Mouse (Mus musculus) monocyte, adult 5-6 weeks (primary cell): ENCODE data around the gene Robo1. TPM values are rescaled to one million over a fixed set of nuclear protein-coding genes. Genes with fewer than 3 reads are reported as not detected.

Experiments
- ATAC-seq: fragments of 153-309, 156-312 bp; replicated peaks from 2 replicates; pipeline ENCODE4 v1.8.0; 2017; ENCODE audit warnings: mild to moderate bottlenecking; ENCODE audit not compliant: low TSS enrichment, insufficient number of reproducible peaks, severe bottlenecking, poor library complexity, low FRiP score
- total RNA-seq: library from RNA; stranded (forward); fragments of 200-1000, 200-491, 200-594 nt; gene quantifications from 3 replicates; pipeline ENCODE4 v1.2.3, GENCODE M21; 2017

Robo1 gene
- total RNA-seq, 1 experiment from 2014 or later, result not detected

GRCm38 (mm10) chr16:72584454-72585159, 276.5 kb downstream of the Robo1 start:
- ATAC-seq, result no peak

GRCm38 (mm10) chr16:72585160-72585813, 277.2 kb downstream of the Robo1 start:
- ATAC-seq, result no peak

GRCm38 (mm10) chr16:72587376-72588072, 279.4 kb downstream of the Robo1 start:
- no peak for ATAC-seq

- no peak for ATAC-seq
These were observed 295.5 kb downstream of the Robo1 start for GRCm38 (mm10) chr16:72603487-72604206.

- no peak for ATAC-seq
These were observed 297.0 kb downstream of the Robo1 start for GRCm38 (mm10) chr16:72605066-72605465.

GRCm38 (mm10) chr16:72610661-72611112, 302.6 kb downstream of the Robo1 start:
- no peak for ATAC-seq

- ATAC-seq, result no peak
These were observed 306.8 kb downstream of the Robo1 start for GRCm38 (mm10) chr16:72614898-72615297.

- no peak for ATAC-seq
These were observed 307.3 kb downstream of the Robo1 start for GRCm38 (mm10) chr16:72615360-72615759.

GRCm38 (mm10) chr16:72622371-72622770, 314.3 kb downstream of the Robo1 start:
- no peak for ATAC-seq

GRCm38 (mm10) chr16:72622868-72623267, 314.8 kb downstream of the Robo1 start:
- no peak for ATAC-seq

- ATAC-seq, result no peak
These were observed 325.7 kb downstream of the Robo1 start for GRCm38 (mm10) chr16:72633846-72634245.

- no peak for ATAC-seq
These were observed 331.3 kb downstream of the Robo1 start for GRCm38 (mm10) chr16:72639332-72639940.

GRCm38 (mm10) chr16:72640932-72641811, 333.1 kb downstream of the Robo1 start:
- ATAC-seq, result no peak

GRCm38 (mm10) chr16:72645890-72646289, 337.8 kb downstream of the Robo1 start:
- no peak for ATAC-seq

- no peak for ATAC-seq
These were observed 341.2 kb downstream of the Robo1 start for GRCm38 (mm10) chr16:72649314-72649713.

GRCm38 (mm10) chr16:72655411-72655810, 347.3 kb downstream of the Robo1 start:
- no peak for ATAC-seq

GRCm38 (mm10) chr16:72662837-72663350, 354.8 kb downstream of the Robo1 start:
- ATAC-seq, result no peak
